Mouse (Mus musculus) frontal cortex, postnatal 36 days (tissue): ENCODE data around the gene Zfp526.
A peak's percentile ranks its signal among the peaks of the same experiment; 100 is the strongest.
"Not testable (repeated sequence)": the region's sequence is repeated elsewhere in the genome, so short reads cannot be mapped to it uniquely, and the experiment has no call there.

Experiments
- DNase-seq, 2 experiments: peaks; one replicate each; pipeline ENCODE4 v3.0.0; 2022; ENCODE audit warnings: low spot score in 2 of 2

Zfp526 gene

DNA sequence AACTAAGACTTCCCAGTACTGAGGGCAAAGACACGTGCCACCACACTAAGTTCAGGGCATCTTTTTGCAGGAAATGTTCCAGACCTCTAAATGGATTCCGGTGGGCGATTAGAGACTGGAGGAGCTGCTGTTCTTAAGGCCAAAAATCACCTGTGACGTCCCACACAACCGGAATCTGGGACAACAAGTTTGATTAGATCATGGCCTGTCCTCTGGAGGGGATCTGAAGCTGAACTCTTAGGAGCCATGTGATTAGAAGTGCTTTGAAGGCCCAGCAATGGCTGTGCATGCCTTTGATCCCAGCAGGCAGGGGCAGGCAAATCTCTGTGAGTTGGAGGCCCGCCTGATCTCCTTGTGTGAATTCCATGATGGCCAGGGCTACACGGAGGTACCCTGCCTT is 19.4 kb downstream of the Zfp526 start:
- no peak for DNase-seq

DNA sequence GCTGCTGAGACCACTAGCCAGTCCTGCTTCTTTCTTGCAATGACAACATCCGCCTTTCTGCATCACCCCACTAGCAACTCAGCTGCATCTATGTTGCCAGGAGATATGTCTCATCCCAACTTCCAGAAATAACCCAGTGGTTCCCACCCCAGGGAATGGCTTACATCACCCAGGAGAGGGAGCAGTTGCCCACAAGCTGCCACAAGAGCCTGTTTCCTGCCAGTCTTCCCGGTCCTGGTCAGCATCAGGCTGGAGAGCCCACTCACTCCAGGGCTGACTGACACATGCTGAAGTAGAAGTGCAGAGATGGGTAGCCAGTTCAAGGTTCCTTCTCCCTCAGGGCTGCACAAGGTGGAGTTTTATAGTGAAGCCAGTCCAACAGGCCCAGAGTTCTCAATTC is 19.8 kb downstream of the Zfp526 start:
- DNase-seq: peak in 1 of 2 experiments; percentile 88

DNA sequence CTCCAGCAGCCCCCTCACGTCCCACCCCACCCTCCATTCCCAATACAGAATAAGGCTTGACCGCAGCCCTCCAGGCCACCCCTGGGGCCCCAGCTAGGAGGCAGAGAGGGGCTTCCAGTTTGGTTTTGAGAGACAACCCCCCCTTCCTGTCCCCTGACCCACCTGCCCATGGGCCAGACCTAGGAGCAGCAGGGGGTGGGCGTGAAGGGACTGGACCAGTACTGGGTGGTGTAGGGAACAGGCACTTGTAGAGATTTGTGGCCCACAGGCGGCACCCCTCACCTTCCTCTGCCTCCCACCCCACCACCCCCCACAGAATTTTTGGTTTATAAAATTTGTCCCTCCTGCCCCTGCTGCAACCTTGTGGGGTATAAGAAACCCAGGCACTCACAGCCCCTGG is 22.1 kb downstream of the Zfp526 start:
- no peak for DNase-seq

DNA sequence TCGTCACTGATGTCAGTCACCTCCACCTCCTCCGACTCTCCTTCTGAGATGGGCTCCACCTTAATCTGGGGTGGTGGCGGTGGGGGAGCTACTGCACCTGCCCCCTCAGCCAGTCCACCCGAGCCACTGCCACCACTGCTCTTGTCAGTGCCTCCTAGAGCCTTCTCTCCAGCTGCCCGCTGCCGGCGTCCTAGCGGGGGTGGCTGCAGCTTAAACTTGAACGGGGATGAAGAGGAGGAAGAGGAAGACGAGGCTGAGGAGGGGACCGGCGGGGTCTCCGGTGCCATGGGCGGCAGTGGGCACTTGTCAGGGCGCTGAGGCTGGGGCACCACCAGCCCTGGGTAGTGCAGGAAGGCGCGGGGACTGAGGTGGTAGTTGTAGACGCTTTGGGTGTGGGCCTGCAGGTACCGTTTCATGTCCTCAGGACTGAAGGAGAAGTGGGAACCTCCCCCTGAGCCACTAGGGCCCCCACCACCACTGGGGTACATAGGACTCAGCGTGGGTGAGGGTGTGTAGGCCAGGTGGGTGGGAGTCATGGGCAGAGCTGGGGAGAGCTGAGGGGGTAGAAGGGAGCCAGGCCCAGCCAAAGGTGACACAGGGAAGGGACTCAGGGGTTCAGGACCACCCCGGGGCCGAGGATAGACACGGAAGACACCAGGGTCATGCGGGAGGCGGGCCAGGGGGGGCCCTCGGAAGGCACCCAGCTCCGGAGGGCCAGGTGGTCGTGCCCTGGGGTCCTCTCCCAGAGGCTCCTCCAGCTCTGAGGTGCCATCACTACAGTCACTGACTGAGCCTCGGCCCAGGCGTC is 23.5 kb downstream of the Zfp526 start:
- DNase-seq: no peak

DNA sequence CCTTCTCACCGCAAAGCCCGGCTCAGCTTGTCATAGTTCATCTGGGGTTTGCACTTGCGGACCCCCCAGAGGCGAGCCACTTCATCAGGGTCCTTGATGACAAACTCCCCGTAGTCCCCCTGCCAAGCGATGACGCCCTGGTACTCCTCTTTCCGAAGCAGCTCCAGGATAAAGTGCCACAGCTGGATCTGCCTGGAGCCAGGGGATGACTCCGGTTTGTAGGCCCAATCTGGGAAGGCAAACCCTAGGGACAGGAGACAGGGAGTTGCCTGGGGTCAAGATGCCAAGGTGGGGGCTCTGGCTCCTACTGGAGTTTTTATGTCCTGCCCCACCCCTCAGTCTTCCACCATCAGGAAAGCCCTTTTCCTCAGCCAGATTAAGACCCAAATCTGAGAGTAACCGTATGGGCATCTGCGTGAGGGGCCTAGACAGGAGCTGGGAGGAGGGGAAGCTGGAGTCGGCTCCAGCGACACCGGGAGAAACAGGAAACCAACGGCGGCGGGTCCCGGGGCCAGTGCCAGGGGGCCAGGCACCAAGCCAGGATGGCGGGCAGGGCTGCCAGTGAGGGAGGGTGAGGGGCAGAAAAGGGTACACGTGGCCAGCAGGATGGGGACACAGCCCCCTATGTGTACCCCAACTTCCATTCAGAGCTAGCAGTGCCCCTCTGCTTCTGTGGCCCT is 25.0 kb downstream of the Zfp526 start:
- DNase-seq: peak in 1 of 2 experiments; percentile 73

DNA sequence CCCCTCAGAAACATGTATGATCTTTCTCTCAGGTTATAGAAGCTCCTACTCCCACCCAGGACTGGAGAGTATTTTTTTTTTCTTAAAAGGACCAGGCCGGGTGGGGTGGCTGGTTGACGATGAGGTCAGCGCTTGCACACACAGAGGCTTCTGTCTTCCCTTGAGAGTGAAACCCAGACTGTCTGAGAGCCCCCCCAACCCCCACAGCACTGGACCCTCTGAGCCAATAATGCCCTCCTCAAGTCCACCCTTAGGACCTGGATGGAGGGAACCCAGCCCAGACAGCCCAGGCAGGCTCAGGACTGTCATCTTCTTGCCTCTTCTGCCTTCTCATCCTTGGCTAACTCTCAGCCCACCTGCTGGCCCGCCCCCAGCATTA is 25.5 kb downstream of the Zfp526 start:
- no peak for DNase-seq

DNA sequence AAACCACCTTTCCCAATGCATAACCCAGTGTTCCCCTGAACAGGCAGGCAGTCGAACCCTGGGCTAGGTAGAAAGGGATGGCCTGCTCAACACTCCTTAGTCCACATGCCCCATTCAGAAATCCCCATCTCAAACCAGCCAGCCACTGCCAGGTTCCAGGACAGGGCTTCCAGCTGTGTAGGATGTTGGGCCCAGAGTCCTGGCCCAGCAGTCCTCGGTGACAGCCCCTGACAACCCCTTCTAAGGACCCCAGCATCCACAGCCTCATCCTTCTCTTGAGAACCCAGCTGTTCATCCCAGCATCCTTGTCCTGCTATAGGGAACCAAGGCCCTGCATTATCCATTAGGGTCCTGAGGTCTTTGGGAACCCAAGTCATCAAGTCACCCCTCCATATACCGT is 26.3 kb downstream of the Zfp526 start:
- no peak for DNase-seq

DNA sequence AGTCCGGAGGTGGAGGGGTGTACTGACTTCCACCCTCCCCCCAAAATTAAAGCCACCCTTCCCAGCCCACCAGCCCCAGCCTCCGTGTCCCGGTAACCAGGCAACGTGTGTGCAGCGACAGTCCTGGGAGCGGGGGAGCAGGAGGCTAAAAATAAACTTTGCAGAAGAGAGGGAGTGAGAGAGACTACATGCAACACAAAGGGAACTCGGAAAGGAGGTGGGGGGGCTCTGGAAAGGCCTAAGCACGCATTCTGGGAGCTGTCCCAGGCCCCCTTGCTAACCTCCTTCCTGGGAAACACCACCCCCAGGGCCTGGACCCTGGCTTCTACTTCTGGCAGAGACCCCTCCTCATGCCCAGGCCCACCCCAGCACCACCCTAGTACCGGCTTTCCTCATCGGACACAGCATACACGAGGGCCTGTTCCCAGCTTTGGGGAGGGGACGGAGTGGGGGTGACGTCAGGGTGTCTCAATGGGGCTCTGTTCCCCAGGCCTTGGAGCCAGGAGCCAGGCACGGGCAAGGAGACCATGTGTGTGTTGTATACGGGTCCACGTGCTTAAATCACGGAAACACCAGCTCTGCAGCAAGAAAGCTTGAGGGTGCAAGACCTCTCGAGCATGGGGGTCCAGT is 26.9 kb downstream of the Zfp526 start:
- peak; percentile 80 to 87 for DNase-seq

DNA sequence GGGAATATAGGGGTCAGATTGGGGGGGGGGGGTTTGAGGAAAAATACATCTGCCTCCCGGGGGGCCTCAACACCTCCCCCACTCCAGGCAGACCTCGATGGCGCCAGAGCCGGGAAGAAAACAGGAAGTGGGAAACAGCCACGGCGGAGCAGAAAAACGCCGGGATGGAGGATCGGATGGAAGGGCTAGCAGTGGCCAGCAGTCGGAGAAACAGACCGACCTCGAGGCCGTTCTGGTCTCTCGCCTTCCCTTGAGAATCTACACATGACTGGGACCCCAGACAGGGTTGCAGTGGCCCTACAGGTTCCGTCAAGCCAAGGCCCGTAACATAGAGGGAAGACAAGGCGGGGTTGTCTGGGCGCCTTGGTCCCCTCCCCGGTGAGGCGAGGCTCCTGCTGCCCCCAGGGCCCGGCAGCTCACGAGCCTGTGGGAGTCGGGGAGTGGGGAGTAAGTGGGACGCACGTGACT is 27.7 kb downstream of the Zfp526 start:
- DNase-seq: peak in 1 of 2 experiments; percentile 46

DNA sequence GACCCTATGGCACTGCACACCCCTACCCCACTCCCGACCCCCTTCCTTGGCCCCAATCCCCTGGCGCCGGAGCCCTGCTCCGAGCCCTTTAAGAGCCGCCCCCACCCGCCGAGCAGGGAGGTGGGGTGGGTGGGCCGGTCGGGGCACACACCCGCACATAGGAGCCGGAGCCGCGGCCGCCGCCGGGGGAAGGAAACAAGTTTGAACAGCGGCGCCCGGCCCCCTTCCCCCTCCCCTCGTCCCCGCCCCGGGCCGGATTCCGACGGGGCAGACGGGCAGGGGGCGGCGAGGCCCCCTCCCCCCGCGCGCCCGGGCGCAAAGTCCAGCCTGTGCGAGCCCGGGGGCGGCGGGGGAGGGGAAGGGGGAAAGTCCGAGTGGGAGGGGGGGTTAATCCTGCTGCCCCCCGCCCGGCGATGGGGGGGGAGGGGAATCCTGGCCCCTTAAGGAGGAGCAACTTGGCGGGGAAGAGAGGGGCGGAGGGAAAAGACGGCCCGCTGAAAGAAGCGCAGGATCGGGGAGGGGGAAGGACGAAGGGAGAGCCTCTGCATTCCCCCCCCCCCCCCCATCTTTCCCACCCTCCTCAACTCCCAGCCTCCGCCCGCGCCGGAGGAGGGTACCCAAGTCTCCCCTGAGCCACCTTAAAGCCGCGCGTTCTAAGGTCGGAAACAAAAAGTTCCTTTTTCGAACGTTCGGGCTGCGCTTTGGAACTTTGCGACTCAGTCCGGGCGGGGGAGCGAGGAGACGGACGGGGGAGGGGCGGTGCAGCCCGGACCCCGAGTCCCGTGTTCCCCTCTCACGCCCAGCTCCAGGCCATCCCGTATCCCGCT is 28.3 kb downstream of the Zfp526 start:
- peak; percentile 20 to 68 for DNase-seq

DNA sequence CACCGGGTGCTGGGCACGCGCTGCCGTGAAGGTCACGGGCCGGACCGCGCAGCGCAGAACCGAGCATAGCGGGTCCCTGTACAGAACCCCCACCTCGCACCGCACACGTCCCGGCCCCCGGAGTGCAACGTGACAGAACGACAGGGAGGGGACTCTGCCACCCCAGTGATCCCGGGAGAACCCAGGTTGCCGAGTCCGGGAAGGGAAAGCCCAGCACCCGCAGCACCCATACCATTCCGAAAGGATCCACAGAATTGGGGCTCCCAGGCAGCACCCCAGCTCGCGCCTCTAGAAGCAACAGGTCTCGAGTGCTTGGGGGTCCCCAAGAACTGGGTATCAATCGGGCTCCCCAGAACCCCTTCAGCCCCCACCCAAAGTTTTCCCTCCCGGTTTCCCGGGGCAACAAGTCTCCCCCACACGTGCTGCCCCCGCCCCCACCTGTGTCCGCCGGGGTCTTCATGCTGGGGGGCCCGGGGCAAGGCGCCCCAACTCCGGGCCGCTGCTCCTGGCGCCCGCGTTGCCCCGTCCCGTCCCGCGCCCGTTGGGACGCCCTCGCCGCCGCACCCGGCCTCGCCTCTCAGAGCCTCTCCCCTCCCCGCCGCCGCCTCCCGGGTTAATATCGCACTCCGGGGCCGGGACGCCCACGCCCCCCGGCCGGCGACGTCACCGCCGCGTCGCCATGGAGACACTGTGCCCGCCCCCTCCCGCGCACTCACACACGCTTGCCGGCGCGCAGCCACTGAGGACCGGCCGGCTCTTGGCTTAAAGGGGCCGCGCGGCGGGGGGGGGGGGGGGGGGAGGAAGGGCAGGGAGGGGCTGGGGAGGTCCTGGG is 29.1 kb downstream of the Zfp526 start, which contains the start of gene Erf:
TSS of gene Erf (minus strand) at position 621 of the 832 bp plus-strand sequence.
- DNase-seq: peak; percentile 93 to 95

DNA sequence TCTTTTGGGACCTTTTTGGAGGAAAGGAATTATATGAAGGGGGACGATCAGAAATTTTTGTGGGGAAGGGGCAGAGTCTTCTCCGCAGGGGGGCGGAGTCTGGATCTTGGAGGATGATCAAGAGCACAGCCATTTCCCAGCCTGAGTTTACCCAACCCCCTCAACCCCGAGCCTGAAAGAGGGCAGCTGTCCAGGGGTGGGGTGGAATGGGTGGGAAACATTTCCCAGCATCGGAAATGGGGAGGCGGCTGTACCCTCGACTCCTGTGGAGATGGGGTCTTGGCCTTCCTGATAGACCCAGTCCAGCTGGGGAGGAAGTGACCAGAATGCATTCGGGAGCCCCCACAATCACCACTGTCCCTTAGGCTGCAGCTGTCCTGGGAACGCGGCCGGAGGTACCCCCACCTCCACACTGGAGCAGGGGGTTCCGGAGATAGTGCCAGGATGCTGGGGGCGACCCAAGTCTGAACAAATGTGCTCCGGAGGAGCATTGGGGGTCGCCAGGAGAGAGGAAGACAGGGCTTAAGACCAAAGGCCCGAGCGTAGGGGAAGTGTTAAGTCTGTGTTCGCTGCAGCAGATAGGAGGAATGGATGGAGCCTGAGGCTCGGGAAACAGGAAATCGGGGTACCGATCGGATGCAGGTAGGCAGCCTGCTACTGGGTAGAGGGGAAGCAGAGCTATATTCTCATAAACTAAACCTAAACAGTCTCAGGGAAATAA is 30.0 kb downstream of the Zfp526 start:
- DNase-seq: peak in 1 of 2 experiments; percentile 53

DNA sequence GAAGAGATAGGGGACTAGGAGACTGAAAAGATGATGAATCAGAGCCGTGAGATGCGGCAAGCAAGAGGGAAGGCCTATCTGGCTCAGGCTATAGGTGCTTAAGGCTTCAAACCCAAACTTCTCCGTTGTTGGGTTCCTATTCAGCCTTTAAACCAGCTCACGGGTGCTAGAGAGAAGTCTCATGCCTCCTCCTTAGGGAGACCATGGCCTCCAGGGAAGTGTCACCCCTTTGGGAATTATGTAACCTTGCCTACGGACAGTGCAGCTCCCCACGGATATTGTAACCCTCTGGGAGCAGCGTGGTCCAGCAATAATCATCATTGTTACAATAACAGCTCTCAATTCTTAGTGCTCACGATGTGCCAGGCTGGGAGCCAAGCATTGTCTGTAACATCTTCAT is 30.6 kb downstream of the Zfp526 start:
- no peak for DNase-seq

DNA sequence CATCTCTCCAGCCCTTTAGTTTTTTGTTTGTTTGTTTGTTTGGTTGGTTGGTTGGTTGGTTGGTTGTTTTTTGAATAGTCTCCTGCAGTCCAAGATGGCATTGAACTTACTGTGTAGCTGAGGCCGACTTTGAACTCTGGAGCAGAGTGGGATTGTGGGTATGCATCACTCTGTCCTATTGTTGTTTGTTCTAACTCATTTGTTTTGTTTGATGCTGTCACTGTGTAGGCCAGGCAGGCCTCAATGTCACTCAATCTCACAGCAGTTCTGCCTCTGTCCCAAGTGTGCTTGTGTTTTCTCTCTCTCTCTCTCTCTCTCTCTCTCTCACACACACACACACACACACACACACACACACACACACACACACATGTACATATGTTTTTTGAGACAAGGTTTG is 40.7 kb downstream of the Zfp526 start:
- DNase-seq: no peak

DNA sequence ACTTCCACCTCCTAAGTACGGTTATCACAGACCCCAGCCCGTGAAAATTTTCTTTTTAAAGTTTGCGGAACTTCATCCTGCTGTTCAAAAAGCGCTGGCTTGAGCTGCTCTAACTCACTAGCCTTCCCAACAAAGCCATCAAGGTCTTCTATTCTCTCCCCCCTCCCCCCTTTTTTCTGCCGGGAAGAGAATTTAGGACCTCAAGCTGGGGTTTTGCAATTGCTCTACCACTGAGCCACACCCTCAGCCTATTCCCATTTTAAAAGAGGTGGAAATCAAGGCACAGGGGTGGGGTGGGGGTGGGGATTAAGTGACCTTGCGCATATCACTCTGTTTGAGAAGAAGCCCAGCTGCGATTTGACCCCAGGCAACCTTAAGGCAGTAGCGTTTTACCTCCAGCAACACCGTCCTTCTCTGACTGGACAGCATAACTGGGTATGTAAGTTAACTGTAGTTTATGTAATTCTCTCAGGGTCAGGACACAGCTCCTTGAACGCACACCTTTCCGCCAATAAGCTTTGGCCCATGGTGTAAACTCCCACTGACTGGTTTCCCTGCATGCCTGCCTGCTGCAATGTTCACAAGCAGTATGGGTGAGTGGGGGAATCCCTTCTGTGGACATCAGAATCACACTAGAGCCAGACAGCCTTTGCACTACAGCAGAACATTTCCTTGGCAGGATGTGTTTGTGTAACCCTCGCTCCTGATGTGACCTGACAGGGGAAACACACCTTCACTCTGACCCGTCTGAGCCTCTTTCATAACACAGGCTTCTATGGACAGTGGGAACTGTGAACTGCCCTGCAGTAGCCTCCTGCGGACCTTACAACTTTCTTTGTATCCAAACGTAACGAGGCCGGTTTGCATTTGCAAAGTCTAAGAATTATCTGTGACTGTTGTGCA is 43.0 kb downstream of the Zfp526 start:
- DNase-seq: no peak

DNA sequence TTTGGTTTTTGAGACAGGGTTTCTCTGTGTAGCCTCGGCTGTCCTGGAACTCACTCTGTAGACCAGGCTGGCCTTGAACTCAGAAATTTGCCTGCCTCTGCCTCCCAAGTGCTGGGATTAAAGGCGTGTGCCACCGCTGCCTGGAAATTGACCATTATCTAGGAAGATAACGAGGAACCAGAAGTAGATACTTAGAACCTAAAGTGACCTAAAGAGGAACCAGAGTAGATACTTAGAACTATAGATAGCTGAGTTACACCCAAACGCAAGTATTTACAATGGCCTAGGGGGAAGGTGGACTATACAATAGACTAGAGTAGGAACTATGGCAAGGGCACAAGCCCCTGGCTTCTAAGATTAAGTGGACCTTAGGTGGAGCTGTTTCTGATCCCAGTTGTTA is 44.5 kb downstream of the Zfp526 start:
- not testable (repeated sequence) for DNase-seq

DNA sequence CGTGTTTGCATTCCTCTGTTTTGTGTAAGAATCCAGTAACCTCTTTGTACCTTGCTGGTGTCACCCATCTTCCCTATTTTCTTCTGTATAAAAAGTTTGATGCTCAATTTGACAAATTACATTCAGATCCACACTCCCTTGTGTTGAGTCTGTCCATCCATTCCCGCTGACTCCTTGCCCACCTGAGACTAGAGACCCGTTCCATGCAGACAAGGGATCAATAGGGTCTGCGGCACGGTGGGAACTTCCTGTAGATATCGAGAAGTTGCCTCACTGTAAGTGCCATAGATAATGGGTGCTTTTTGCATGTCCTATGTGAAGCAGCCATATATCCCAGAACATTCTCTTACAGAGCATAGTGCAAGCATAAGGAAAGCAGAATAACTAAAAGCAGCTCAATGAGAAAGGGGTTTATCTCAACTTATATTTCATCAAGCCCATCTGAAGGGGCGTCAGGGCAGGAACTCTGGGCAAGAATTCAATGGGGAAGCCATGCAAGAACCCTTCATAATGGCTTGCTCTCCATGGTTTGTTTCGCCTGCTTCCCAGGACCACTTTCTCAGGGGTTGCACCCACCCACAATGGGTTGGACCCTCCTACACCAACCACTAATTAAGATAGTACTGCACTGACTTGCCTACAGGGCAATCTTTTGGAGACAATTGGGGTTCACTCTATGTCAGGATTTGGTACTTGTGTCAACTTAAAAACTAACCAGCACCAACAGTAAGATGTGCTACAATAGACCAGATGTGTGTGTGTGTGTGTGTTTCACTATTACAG is 45.1 kb downstream of the Zfp526 start:
- DNase-seq: no peak

DNA sequence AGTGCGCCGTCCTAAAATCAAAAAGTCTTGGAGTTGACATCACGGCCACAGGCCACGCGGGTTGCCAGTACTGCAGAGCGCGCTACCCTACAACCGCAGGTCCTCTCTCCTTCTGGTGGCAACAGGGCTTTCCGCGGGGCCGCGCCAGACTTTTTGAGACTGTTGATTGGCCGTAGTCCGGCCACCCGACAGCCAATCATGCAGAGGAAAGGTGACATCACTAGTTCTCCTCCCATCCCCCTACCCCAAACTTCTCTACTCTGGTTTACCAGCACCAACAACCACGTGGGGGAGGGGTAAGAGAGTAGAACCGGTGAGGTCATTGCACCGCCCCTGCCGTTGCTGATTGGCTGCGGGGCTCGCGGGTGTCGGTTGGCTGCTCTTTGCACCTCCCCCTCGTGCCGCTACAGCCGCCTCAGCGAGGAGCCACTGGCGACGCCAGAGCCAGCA is 46.1 kb downstream of the Zfp526 start, which contains the start of gene Cic:
TSS of gene Cic (plus strand) at position 404 of the 450 bp plus-strand sequence.
- peak; percentile 100 for DNase-seq
